In genomic region chr11:96975511-96976378, GRCm38 (mm10) we compare ENCODE assay signal across 8 mouse cellular contexts. TPM values are rescaled to one million over a fixed set of nuclear protein-coding genes. Genes with fewer than 3 reads are reported as not detected.
DNase-seq lines count a peak whose midpoint lies in the region; ATAC-seq and TF ChIP-seq lines count a peak whose summit lies in the region.

No protein-coding gene starts in this region.

- peaks cover 2% of the 10 kb centered on the region for H3K4me1 ChIP-seq in ES-Bruce4 (ENCODE audit: control insufficient read depth, insufficient read depth, low read length)
- H3K4me1 ChIP-seq in forebrain, embryonic 15.5 days, result peaks cover 37% of the 10 kb centered on the region
- peaks cover 27 to 42% of the 10 kb centered on the region in 2 experiments for H3K4me1 ChIP-seq in liver, embryonic 14.5 days (replicated peaks; ENCODE audit: control insufficient read depth in 2 of 2, insufficient read depth in 2 of 2, low read length in 1 of 2)

- H3K27me3 ChIP-seq in ES-Bruce4 (ENCODE audit: control insufficient read depth, insufficient read depth, low read length, poor library complexity, severe bottlenecking), result no peaks in the 10 kb centered on the region
- no peaks in the 10 kb centered on the region for H3K27me3 ChIP-seq in forebrain, embryonic 15.5 days
- no peaks in the 10 kb centered on the region for H3K27me3 ChIP-seq in liver, embryonic 14.5 days (ENCODE audit: control insufficient read depth, insufficient read depth, low read length)

- intact Hi-C loops in gastrocnemius, adult 2 months (cut with DNase I), result no loop called here
- intact Hi-C loops in left cerebral cortex, postnatal 4 days (cut with DNase I), result no loop called here

- H3K36me3 ChIP-seq in ES-Bruce4 (ENCODE audit: control insufficient read depth, insufficient read depth, low read length, poor library complexity, severe bottlenecking), result no peaks in the 10 kb centered on the region
- no peaks in the 10 kb centered on the region for H3K36me3 ChIP-seq in forebrain, embryonic 15.5 days
- H3K36me3 ChIP-seq in liver, embryonic 14.5 days (replicated peaks; ENCODE audit: control insufficient read depth, insufficient read depth, low read depth), result 0 out of 2 replicates have a peak, but pooled peaks cover 4% of the 10 kb centered on the region

- no peaks in the 10 kb centered on the region for H3K9me3 ChIP-seq in ES-Bruce4 (replicated peaks; ENCODE audit: control insufficient read depth, insufficient read depth, low read length, poor library complexity, severe bottlenecking)
- no peaks in the 10 kb centered on the region for H3K9me3 ChIP-seq in forebrain, embryonic 15.5 days
- no peaks in the 10 kb centered on the region for H3K9me3 ChIP-seq in liver, embryonic 14.5 days (ENCODE audit: control insufficient read depth, low read length)

- 84% methylated on average over 10 of the region's 10 CpGs for WGBS in forebrain, embryonic 15.5 days
- 76% methylated on average over 10 of the region's 10 CpGs for WGBS in liver, embryonic 14.5 days (ENCODE audit: insufficient replicate concordance)

- H3K4me2 ChIP-seq in forebrain, embryonic 15.5 days (replicated peaks), result peak overlapping the region; percentile 73
- H3K4me2 ChIP-seq in liver, embryonic 14.5 days (ENCODE audit: low read depth), result peak overlapping the region; percentile 96

- no peak for DNase-seq in gastrocnemius, adult 2 months
- DNase-seq in gastrocnemius, adult 18-20 months (ENCODE audit: low spot score), result no peak
- no peak for DNase-seq in liver, embryonic 14.5 days (ENCODE audit: low read depth in 3 of 3, low spot score in 3 of 3)
- DNase-seq in left cerebral cortex, postnatal 4 days, result no peak
- DNase-seq in MN1 (ENCODE audit: low spot score), result no peak
- DNase-seq in kidney, postnatal 25 days, result no peak

- ATAC-seq in forebrain, embryonic 15.5 days (replicated peaks), result no peak
- no peak for ATAC-seq in liver, embryonic 14.5 days (ENCODE audit: insufficient read depth)

- peak overlapping the region; percentile 98 for H3K27ac ChIP-seq in gastrocnemius, adult 2 months
- peak overlapping the region; percentile 4; the same call in 1 of the 2 replicates for H3K27ac ChIP-seq in ES-Bruce4 (ENCODE audit: insufficient read depth, low read length)
- no peak overlapping the region for H3K27ac ChIP-seq in forebrain, embryonic 15.5 days (replicated peaks)
- peak overlapping the region; percentile 90 for H3K27ac ChIP-seq in liver, embryonic 14.5 days

- TF ChIP-seq POLR2A in ES-Bruce4 (IDR thresholded peaks at IDR 0.05; ENCODE audit: insufficient read depth, low read length), result no peak

- TF ChIP-seq CTCF in gastrocnemius, adult 2 months (IDR thresholded peaks at IDR 0.05), result no peak
- no peak for TF ChIP-seq CTCF in ES-Bruce4 (IDR thresholded peaks at IDR 0.05; ENCODE audit: low read depth, low read length)
- no peak for TF ChIP-seq CTCF in liver, embryonic 14.5 days (IDR thresholded peaks at IDR 0.05; ENCODE audit: low read depth)

- peak overlapping the region; percentile 91 for H3K9ac ChIP-seq in ES-Bruce4 (ENCODE audit: low read depth, poor library complexity, severe bottlenecking)
- H3K9ac ChIP-seq in forebrain, embryonic 15.5 days (replicated peaks), result peak overlapping the region; percentile 91; the same call in 1 of the 2 replicates
- H3K9ac ChIP-seq in liver, embryonic 14.5 days (replicated peaks), result peak overlapping the region; percentile 98

- H3K4me3 ChIP-seq in gastrocnemius, adult 2 months, result peak overlapping the region; percentile 98
- H3K4me3 ChIP-seq in ES-Bruce4 (ENCODE audit: low read depth, low read length), result no peak overlapping the region
- peak overlapping the region; percentile 88; the same call in 1 of the 2 replicates for H3K4me3 ChIP-seq in forebrain, embryonic 15.5 days
- peak overlapping the region; percentile 61 to 93 for H3K4me3 ChIP-seq in liver, embryonic 14.5 days (ENCODE audit: insufficient read depth in 1 of 2, low read depth in 2 of 2, low read length in 2 of 2)

- no peak for TF ChIP-seq EP300 in ES-Bruce4 (IDR thresholded peaks at IDR 0.05; ENCODE audit: insufficient read depth, low read depth, low read length)
- TF ChIP-seq EP300 in liver, embryonic 14.5 days (IDR thresholded peaks at IDR 0.05; ENCODE audit: low read depth), result no peak

RNA-seq across cellular contexts. Expression of gene Sp2, which starts 7.0 kb away (rescaled TPM):
- total RNA-seq in gastrocnemius, adult 2 months (2021), result 10 to 100 TPM; 10.4 to 11.0 TPM
- 10 to 100 TPM; 11.2 TPM for total RNA-seq in gastrocnemius, adult 18-20 months (2021)
- polyA plus RNA-seq in ES-Bruce4 (2011; ENCODE audit: insufficient read depth, insufficient read length, low read depth, missing spikeins), result 29.0 and 30.5 TPM in 2 replicates
- 14.9 and 16.1 TPM in 2 replicates for polyA plus RNA-seq in forebrain, embryonic 15.5 days (2015; fragmentation: Nextera tagmentation; extraction: Ambion mirVana)
- polyA plus RNA-seq in liver, embryonic 14.5 days (2012; rRNA removed), result 7.7 and 8.0 TPM in 2 replicates
- polyA plus RNA-seq in liver, embryonic 14.5 days (2014; fragmentation: Nextera tagmentation; extraction: Ambion mirVana), result 13.7 and 17.1 TPM in 2 replicates
- 10 to 100 TPM in 1 of 2 experiments, 1 to 10 TPM in 1; 9.5 to 11.5 TPM for total RNA-seq in left cerebral cortex, postnatal 4 days (2021)

RNA-seq across cellular contexts. Expression of gene Pnpo, which starts 32.0 kb away (rescaled TPM):
- total RNA-seq in gastrocnemius, adult 2 months (2021), result 1 to 10 TPM; 7.4 to 8.2 TPM
- 1 to 10 TPM; 7.6 to 9.0 TPM for total RNA-seq in gastrocnemius, adult 18-20 months (2021)
- polyA plus RNA-seq in ES-Bruce4 (2011; ENCODE audit: insufficient read depth, insufficient read length, low read depth, missing spikeins), result 23.6 and 24.1 TPM in 2 replicates
- polyA plus RNA-seq in forebrain, embryonic 15.5 days (2015; fragmentation: Nextera tagmentation; extraction: Ambion mirVana), result 20.7 and 21.5 TPM in 2 replicates
- 315 and 355 TPM in 2 replicates for polyA plus RNA-seq in liver, embryonic 14.5 days (2012; rRNA removed)
- polyA plus RNA-seq in liver, embryonic 14.5 days (2014; fragmentation: Nextera tagmentation; extraction: Ambion mirVana), result 564 and 592 TPM in 2 replicates
- total RNA-seq in left cerebral cortex, postnatal 4 days (2021), result 10 to 100 TPM; 11.7 to 15.1 TPM

RNA-seq across cellular contexts. Expression of gene Sp6, which starts 37.4 kb away (rescaled TPM):
- under 1 TPM in 1 of 2 experiments, not detected in 1; 0.10 TPM for total RNA-seq in gastrocnemius, adult 2 months (2021)
- total RNA-seq in gastrocnemius, adult 18-20 months (2021), result under 1 TPM; 0.09 to 0.14 TPM
- 12.4 and 13.5 TPM in 2 replicates for polyA plus RNA-seq in ES-Bruce4 (2011; ENCODE audit: insufficient read depth, insufficient read length, low read depth, missing spikeins)
- polyA plus RNA-seq in forebrain, embryonic 15.5 days (2015; fragmentation: Nextera tagmentation; extraction: Ambion mirVana), result 0.10 and 0.43 TPM in 2 replicates
- 0.02 and 0.06 TPM in 2 replicates for polyA plus RNA-seq in liver, embryonic 14.5 days (2012; rRNA removed)
- polyA plus RNA-seq in liver, embryonic 14.5 days (2014; fragmentation: Nextera tagmentation; extraction: Ambion mirVana), result not detected in 2 replicates
- 1 to 10 TPM in 1 of 2 experiments, under 1 TPM in 1; 0.92 to 1.1 TPM for total RNA-seq in left cerebral cortex, postnatal 4 days (2021)

RNA-seq across cellular contexts. Expression of gene Prr15l, which starts 47.8 kb away (rescaled TPM):
- not detected for total RNA-seq in gastrocnemius, adult 2 months (2021)
- total RNA-seq in gastrocnemius, adult 18-20 months (2021), result not detected
- polyA plus RNA-seq in ES-Bruce4 (2011; ENCODE audit: insufficient read depth, insufficient read length, low read depth, missing spikeins), result 10.9 and 11.1 TPM in 2 replicates
- polyA plus RNA-seq in forebrain, embryonic 15.5 days (2015; fragmentation: Nextera tagmentation; extraction: Ambion mirVana), result 0.17 TPM in 1 of 2 replicates, not detected in the other
- 2.8 and 3.3 TPM in 2 replicates for polyA plus RNA-seq in liver, embryonic 14.5 days (2012; rRNA removed)
- 4.9 and 8.5 TPM in 2 replicates for polyA plus RNA-seq in liver, embryonic 14.5 days (2014; fragmentation: Nextera tagmentation; extraction: Ambion mirVana)
- not detected for total RNA-seq in left cerebral cortex, postnatal 4 days (2021)

RNA-seq across cellular contexts. Expression of gene Scrn2, which starts 54.0 kb away (rescaled TPM):
- total RNA-seq in gastrocnemius, adult 2 months (2021), result 10 to 100 TPM; 10.4 to 11.4 TPM
- total RNA-seq in gastrocnemius, adult 18-20 months (2021), result 10 to 100 TPM; 13.1 to 13.2 TPM
- polyA plus RNA-seq in ES-Bruce4 (2011; ENCODE audit: insufficient read depth, insufficient read length, low read depth, missing spikeins), result 6.8 and 7.4 TPM in 2 replicates
- 16.0 and 17.2 TPM in 2 replicates for polyA plus RNA-seq in forebrain, embryonic 15.5 days (2015; fragmentation: Nextera tagmentation; extraction: Ambion mirVana)
- polyA plus RNA-seq in liver, embryonic 14.5 days (2012; rRNA removed), result 5.7 and 5.9 TPM in 2 replicates
- polyA plus RNA-seq in liver, embryonic 14.5 days (2014; fragmentation: Nextera tagmentation; extraction: Ambion mirVana), result 5.8 and 6.3 TPM in 2 replicates
- total RNA-seq in left cerebral cortex, postnatal 4 days (2021), result 1 to 10 TPM; 5.5 to 7.3 TPM
